Mouse (Mus musculus) neural tube, embryonic 11.5 days (tissue): ENCODE results near the gene Nrip3. TPM values are rescaled to one million over a fixed set of nuclear protein-coding genes. Genes with fewer than 3 reads are reported as not detected.

Source experiments
- ATAC-seq: fragments of 200-750 bp; cut with Nextera tagmentation; 2 replicates; pipeline ENCODE4 v1.8.0; 2017; ENCODE audit warnings: moderate number of reproducible peaks, mild to moderate bottlenecking, moderate TSS enrichment, moderate library complexity; ENCODE audit not compliant: insufficient read depth, low FRiP score, low TSS enrichment
- DNase-seq: peaks from one replicate; pipeline ENCODE4 v3.0.0-alpha.2; 2015; ENCODE audit warnings: low spot score
- H3K27ac ChIP-seq: fragments of 300-500 bp; sonication (generic); 2 replicates; pipeline ENCODE4 v1.5.1; 2014; ENCODE audit warnings: low read depth, mild to moderate bottlenecking, low read length
- H3K27me3 ChIP-seq: fragments of 300-500 bp; sonication (generic); 2 replicates; pipeline ENCODE4 v1.6.1; 2014; ENCODE audit warnings: mild to moderate bottlenecking, low read length, mixed read lengths; ENCODE audit not compliant: control insufficient read depth, insufficient read depth
- H3K36me3 ChIP-seq: fragments of 300-500 bp; sonication (generic); 2 replicates; pipeline ENCODE4 v1.6.1; 2014; ENCODE audit warnings: mild to moderate bottlenecking, low read length, moderate library complexity, mixed read lengths; ENCODE audit not compliant: control insufficient read depth, insufficient read depth
- H3K4me1 ChIP-seq: fragments of 300-500 bp; sonication (generic); 2 replicates; pipeline ENCODE4 v1.6.1; 2014; ENCODE audit warnings: low read length, mixed read lengths; ENCODE audit not compliant: control insufficient read depth, insufficient read depth
- H3K4me2 ChIP-seq: fragments of 300-500 bp; sonication (generic); 2 replicates; pipeline ENCODE4 v1.6.1; 2014; ENCODE audit warnings: low read depth, mild to moderate bottlenecking, moderate library complexity
- H3K4me3 ChIP-seq: fragments of 300-500 bp; sonication (generic); 2 replicates; pipeline ENCODE4 v1.5.1; 2014; ENCODE audit warnings: low read depth, low read length
- H3K9ac ChIP-seq: fragments of 300-500 bp; sonication (generic); 2 replicates; pipeline ENCODE4 v1.6.1; 2014; ENCODE audit warnings: mild to moderate bottlenecking, low read length
- H3K9me3 ChIP-seq: fragments of 300-500 bp; sonication (generic); 2 replicates; pipeline ENCODE4 v1.6.1; 2016; ENCODE audit warnings: low read length; ENCODE audit not compliant: control insufficient read depth
- WGBS: fragments of 180-500 bp; shearing (Covaris S2); extraction: QIAGEN DNeasy Blood & Tissue Kit; methylation state at CpG from one replicate; pipeline ENCODE4 v1.1.7; 2014; 5-methylcytosine and 5-hydroxymethylcytosine counted together
- polyA plus RNA-seq: library from polyadenylated mRNA; unstranded; fragments of >200 nt; fragmentation: Nextera tagmentation; extraction: Ambion mirVana; gene quantifications from 2 replicates; pipeline ENCODE4 v1.2.1, GENCODE M21; 2014

Gene Nrip3
- polyA plus RNA-seq, 1 experiment from 2014 or later, result 0.95 TPM

- DNase-seq, result no peak
- Histone ChIP-seq H3K27me3 (no peaks in the 10 kb centered on the region), H3K4me3 (no peak within 1 kb of the TSS), H3K27ac (no peak within 1 kb of the TSS), H3K36me3 (no peaks in the 10 kb centered on the region), H3K4me1 (no peaks in the 10 kb centered on the region), H3K9me3 (no peaks in the 10 kb centered on the region), H3K4me2 (no peak within 1 kb of the TSS), H3K9ac (no peak within 1 kb of the TSS)
- 95% methylated on average over 5 of the region's 5 CpGs for whole genome bisulfite sequencing
- ATAC-seq, result no peak
Measured at GRCm38 (mm10) chr7:109723697-109724096, 58.1 kb downstream of the Nrip3 start, which contains the start of gene BC051019. TSS of gene BC051019 (minus strand) at chr7:109723850.

GRCm38 (mm10) chr7:109723114-109723513, 58.7 kb downstream of the Nrip3 start:
- no peaks in the 10 kb centered on the region for H3K9me3 ChIP-seq
- no peaks in the 10 kb centered on the region for H3K36me3 ChIP-seq
- no peak overlapping the region for H3K9ac ChIP-seq
- no peaks in the 10 kb centered on the region for H3K27me3 ChIP-seq
- H3K4me1 ChIP-seq, result no peaks in the 10 kb centered on the region
- no peak overlapping the region for H3K4me2 ChIP-seq
- ATAC-seq, result no peak
- 90% methylated on average over 8 of the region's 8 CpGs for WGBS
- no peak overlapping the region for H3K27ac ChIP-seq
- no peak for DNase-seq
- H3K4me3 ChIP-seq, result no peak overlapping the region

- Histone ChIP-seq H3K4me3 (no peak overlapping the region), H3K9me3 (no peaks in the 10 kb centered on the region), H3K27me3 (no peaks in the 10 kb centered on the region), H3K4me1 (no peaks in the 10 kb centered on the region), H3K4me2 (no peak overlapping the region), H3K27ac (no peak overlapping the region), H3K9ac (no peak overlapping the region), H3K36me3 (no peaks in the 10 kb centered on the region)
- ATAC-seq (no peak), DNase-seq (no peak)
- 89% methylated on average over 2 of the region's 2 CpGs for WGBS
Measured at GRCm38 (mm10) chr7:109722618-109723017, 59.2 kb downstream of the Nrip3 start.

GRCm38 (mm10) chr7:109719286-109719685, 62.5 kb downstream of the Nrip3 start:
- 61% methylated on average over 9 of the region's 9 CpGs for WGBS
- Histone ChIP-seq H3K36me3 (no peaks in the 10 kb centered on the region), H3K27ac (no peak overlapping the region), H3K4me3 (no peak overlapping the region), H3K4me1 (no peaks in the 10 kb centered on the region), H3K9ac (no peak overlapping the region), H3K9me3 (no peaks in the 10 kb centered on the region), H3K27me3 (no peaks in the 10 kb centered on the region), H3K4me2 (no peak overlapping the region)
- DNase-seq (no peak), ATAC-seq (no peak)

- DNase-seq (no peak), ATAC-seq (no peak)
- no peak overlapping the region for H3K9ac ChIP-seq
- no peaks in the 10 kb centered on the region for H3K4me1 ChIP-seq
- H3K27ac ChIP-seq, result no peak overlapping the region
- no peak overlapping the region for H3K4me3 ChIP-seq
- no peak overlapping the region for H3K4me2 ChIP-seq
- no peaks in the 10 kb centered on the region for H3K9me3 ChIP-seq
- H3K36me3 ChIP-seq, result no peaks in the 10 kb centered on the region; the same call in 1 of the 2 replicates
- WGBS, result 87% methylated on average over 2 of the region's 2 CpGs
- no peaks in the 10 kb centered on the region for H3K27me3 ChIP-seq
Measured at GRCm38 (mm10) chr7:109713434-109713982, 68.3 kb downstream of the Nrip3 start.

GRCm38 (mm10) chr7:109712198-109712597, 69.6 kb downstream of the Nrip3 start:
- no peak for ATAC-seq
- DNase-seq, result no peak
- H3K9me3 ChIP-seq, result no peaks in the 10 kb centered on the region
- H3K4me3 ChIP-seq, result no peak overlapping the region
- no peak overlapping the region for H3K4me2 ChIP-seq
- WGBS, result 78% methylated on average over 7 of the region's 7 CpGs
- H3K9ac ChIP-seq, result no peak overlapping the region
- H3K4me1 ChIP-seq, result no peaks in the 10 kb centered on the region
- no peaks in the 10 kb centered on the region; the same call in 1 of the 2 replicates for H3K36me3 ChIP-seq
- H3K27me3 ChIP-seq, result no peaks in the 10 kb centered on the region
- H3K27ac ChIP-seq, result no peak overlapping the region

GRCm38 (mm10) chr7:109710069-109710468, 71.8 kb downstream of the Nrip3 start:
- Histone ChIP-seq H3K4me3 (no peak overlapping the region), H3K36me3 (no peaks in the 10 kb centered on the region; the same call in 1 of the 2 replicates), H3K4me1 (no peaks in the 10 kb centered on the region), H3K4me2 (no peak overlapping the region), H3K9ac (no peak overlapping the region), H3K9me3 (no peaks in the 10 kb centered on the region), H3K27me3 (no peaks in the 10 kb centered on the region), H3K27ac (no peak overlapping the region)
- no peak for ATAC-seq
- 87% methylated on average over 1 of the region's 1 CpGs for WGBS
- no peak for DNase-seq

GRCm38 (mm10) chr7:109708961-109709382, 72.9 kb downstream of the Nrip3 start:
- H3K4me3 ChIP-seq, result no peak overlapping the region
- DNase-seq (no peak), ATAC-seq (no peak)
- no peaks in the 10 kb centered on the region for H3K9me3 ChIP-seq
- H3K4me2 ChIP-seq, result no peak overlapping the region
- no peaks in the 10 kb centered on the region; the same call in 1 of the 2 replicates for H3K36me3 ChIP-seq
- 74% methylated on average over 3 of the region's 3 CpGs for WGBS
- H3K4me1 ChIP-seq, result no peaks in the 10 kb centered on the region
- H3K27ac ChIP-seq, result no peak overlapping the region
- H3K9ac ChIP-seq, result no peak overlapping the region
- H3K27me3 ChIP-seq, result no peaks in the 10 kb centered on the region
